Mouse (Mus musculus) hindbrain, embryonic 10.5 days (tissue): ENCODE results near the gene Comt. TPM values are rescaled to one million over a fixed set of nuclear protein-coding genes. Genes with fewer than 3 reads are reported as not detected.

Experiments
- DNase-seq: peaks from one replicate; pipeline ENCODE4 v3.0.0-alpha.2; 2017; ENCODE audit warnings: low spot score
- H3K27ac ChIP-seq: fragments of 300-500 bp; sonication (generic); 2 replicates; pipeline ENCODE4 v1.5.1; 2016; ENCODE audit warnings: mild to moderate bottlenecking, moderate library complexity
- H3K27me3 ChIP-seq: fragments of 300-500 bp; sonication (generic); 2 replicates; pipeline ENCODE4 v1.6.1; 2016; ENCODE audit warnings: mild to moderate bottlenecking; ENCODE audit not compliant: poor library complexity, insufficient read depth, severe bottlenecking
- H3K36me3 ChIP-seq: fragments of 300-500 bp; sonication (generic); 2 replicates; pipeline ENCODE4 v1.6.1; 2016; ENCODE audit warnings: mild to moderate bottlenecking, moderate library complexity
- H3K4me1 ChIP-seq: fragments of 300-500 bp; sonication (generic); replicated peaks from 2 replicates; pipeline ENCODE4 v1.6.1; 2016; ENCODE audit warnings: mild to moderate bottlenecking
- H3K4me3 ChIP-seq: fragments of 300-500 bp; sonication (generic); 2 replicates; pipeline ENCODE4 v1.5.1; 2016; ENCODE audit warnings: mild to moderate bottlenecking, moderate library complexity
- H3K9me3 ChIP-seq: fragments of 300-500 bp; sonication (generic); 2 replicates; pipeline ENCODE4 v1.6.1; 2016; ENCODE audit warnings: mild to moderate bottlenecking, moderate library complexity
- WGBS: fragments of 180-500 bp; shearing (Covaris S2); methylation state at CpG from one replicate; pipeline ENCODE4 v1.1.7; 2016; 5-methylcytosine and 5-hydroxymethylcytosine counted together
- polyA plus RNA-seq: library from polyadenylated mRNA; unstranded; fragments of >200 nt; fragmentation: Nextera tagmentation; extraction: Ambion mirVana; gene quantifications from 2 replicates; pipeline ENCODE4 v1.2.1, GENCODE M21; 2016

Gene Comt
- polyA plus RNA-seq, 1 experiment from 2014 or later, result 67.9 TPM

DNA sequence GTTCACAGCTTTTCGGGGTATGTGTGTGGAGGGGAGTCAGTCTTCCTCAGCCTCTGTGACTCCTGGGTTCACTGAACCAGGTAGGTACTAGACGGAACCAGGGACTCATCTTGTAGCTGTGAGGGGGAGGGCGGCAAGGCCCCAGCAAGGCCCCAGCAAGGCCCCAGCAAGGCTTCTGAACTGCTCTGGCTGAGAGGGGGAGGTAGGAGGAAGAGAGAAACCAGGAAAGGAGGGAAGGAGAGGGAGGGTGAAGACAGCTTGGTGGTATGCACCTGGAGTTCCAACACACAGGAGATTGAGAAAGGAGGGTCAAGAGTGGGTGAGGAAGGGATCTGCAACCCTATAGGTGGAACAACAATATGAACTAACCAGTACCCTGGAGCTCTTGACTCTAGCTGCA lies 9.8 kb downstream of the Comt start:
- no peak for DNase-seq
- no peak overlapping the region for H3K27ac ChIP-seq
- H3K4me3 ChIP-seq, result no peak overlapping the region
- H3K27me3 ChIP-seq, result no peaks in the 10 kb centered on the region
- WGBS, result 90% methylated on average over 3 of the region's 3 CpGs
- H3K9me3 ChIP-seq, result no peaks in the 10 kb centered on the region
- peaks cover 59% of the 10 kb centered on the region for H3K36me3 ChIP-seq
- H3K4me1 ChIP-seq, result peaks cover 11% of the 10 kb centered on the region; the same call in 1 of the 2 replicates

DNA sequence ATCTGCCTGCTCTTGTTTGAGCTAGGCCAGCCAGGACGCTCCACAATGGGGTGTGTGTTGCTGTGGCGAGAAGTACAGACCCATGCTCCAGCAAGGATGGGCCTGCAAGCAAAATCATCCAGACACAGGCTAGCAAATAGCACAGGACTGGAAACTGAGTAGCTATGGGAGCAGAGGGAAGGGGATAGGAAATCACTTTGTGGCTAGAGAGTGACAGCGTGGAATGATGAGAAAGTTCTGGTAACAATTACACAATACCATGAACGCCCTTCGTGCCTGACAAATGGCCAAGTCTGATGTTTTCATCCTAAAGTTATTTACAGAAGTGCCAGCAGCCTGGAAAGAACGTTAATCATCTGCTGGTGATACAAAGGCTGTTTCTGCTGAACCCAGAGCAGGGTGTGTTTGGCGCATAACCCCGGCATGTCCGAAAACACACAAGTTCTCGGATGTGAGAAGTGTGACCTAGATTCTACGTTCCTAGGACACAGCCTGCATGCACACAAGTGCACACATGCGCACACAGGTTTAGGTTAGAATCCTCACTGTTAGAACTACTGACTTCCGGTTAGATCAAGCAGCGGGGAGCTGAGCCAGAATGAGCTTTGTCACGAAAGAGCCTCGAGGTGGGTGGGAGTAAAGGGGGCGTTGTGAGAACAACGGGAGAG lies 10.4 kb downstream of the Comt start:
- no peak overlapping the region for H3K27ac ChIP-seq
- WGBS, result 83% methylated on average over 18 of the region's 18 CpGs

DNA sequence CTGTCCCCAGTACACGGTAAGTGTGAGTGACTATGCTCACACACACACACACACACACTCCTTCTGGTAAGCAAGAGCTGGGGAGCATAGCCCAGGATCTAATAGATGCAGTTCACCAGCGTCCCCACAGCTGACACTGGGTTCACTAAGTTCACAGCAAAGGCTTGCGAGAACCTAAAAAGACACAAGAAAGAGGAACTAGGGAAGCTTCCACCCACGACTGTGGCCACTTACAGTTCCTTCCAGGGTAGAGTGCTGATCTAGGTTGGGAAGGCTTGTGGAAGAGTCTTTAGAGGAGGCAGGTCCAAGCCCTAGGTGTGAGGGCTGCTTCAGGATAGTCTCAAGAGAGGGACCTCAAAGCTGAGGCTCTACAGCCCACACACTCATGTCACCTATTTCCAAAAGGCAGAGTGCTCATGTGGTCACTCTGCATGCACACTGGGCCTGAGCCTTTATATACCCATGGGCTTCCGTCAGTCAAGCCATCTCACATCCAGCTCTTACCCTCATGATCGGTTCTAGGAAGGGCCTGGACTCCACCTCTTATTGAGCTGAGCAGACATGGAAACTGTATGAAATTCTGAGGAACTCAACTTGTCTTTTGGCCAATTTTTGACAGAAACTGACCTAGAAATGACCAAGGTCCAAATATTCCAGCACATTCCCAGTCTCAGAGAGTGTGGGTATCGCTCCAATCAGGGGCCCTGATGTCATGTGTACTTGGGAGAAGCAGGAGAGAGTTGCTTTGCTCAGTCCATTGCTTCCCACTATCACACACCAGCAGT lies 13.4 kb downstream of the Comt start:
- 90% methylated on average over 7 of the region's 7 CpGs for WGBS
- H3K36me3 ChIP-seq, result peaks cover 70% of the 10 kb centered on the region
- no peak for DNase-seq
- no peaks in the 10 kb centered on the region for H3K27me3 ChIP-seq
- H3K9me3 ChIP-seq, result no peaks in the 10 kb centered on the region
- no peak overlapping the region for H3K27ac ChIP-seq
- peaks cover 44% of the 10 kb centered on the region for H3K4me1 ChIP-seq
- no peak overlapping the region for H3K4me3 ChIP-seq

More for the DNA sequence above, 10.4 kb downstream of the Comt start:
- H3K4me3 ChIP-seq, result no peak overlapping the region
- no peak for DNase-seq
- peaks cover 17% of the 10 kb centered on the region for H3K4me1 ChIP-seq
- H3K36me3 ChIP-seq, result peaks cover 62% of the 10 kb centered on the region
- H3K9me3 ChIP-seq, result no peaks in the 10 kb centered on the region
- H3K27me3 ChIP-seq, result no peaks in the 10 kb centered on the region

DNA sequence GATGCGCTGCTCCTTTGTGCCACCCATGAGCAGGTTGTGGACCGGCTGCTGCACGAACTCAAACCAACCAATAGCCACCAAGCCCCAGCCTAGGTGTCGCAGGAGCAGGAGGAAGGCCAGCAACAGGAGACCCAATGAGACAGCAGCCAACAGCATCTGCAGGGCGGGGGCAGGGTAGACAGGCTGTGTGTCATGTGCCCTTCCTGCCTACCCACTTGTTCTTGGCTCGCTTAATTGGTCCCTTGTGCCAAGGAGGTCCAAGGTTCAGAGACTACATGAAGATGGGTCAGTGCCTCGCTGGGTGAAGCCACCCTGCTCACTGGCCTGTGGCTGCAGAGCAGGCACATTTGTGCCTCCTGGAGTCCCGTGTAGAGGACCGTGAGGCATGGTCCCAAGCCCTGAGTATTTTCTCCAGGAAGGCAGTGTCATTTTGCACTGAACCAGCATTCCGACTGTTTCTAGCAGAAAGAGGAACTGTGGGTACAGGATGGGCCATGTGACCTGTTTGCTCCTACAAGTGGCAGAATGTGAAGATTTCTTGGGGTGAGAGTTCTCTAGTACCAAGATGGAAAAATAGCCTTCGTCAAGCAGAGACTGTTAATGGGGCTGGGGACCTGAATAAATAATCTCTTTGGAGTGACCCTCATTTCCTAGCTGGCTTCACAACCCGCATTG lies 14.7 kb downstream of the Comt start:
- H3K4me1 ChIP-seq, result peaks cover 48% of the 10 kb centered on the region
- WGBS, result 84% methylated on average over 12 of the region's 12 CpGs
- H3K4me3 ChIP-seq, result no peak overlapping the region
- no peaks in the 10 kb centered on the region for H3K27me3 ChIP-seq
- H3K9me3 ChIP-seq, result no peaks in the 10 kb centered on the region
- peaks cover 73% of the 10 kb centered on the region for H3K36me3 ChIP-seq
- H3K27ac ChIP-seq, result peak overlapping the region; percentile 60; the same call in 1 of the 2 replicates
- no peak for DNase-seq

DNA sequence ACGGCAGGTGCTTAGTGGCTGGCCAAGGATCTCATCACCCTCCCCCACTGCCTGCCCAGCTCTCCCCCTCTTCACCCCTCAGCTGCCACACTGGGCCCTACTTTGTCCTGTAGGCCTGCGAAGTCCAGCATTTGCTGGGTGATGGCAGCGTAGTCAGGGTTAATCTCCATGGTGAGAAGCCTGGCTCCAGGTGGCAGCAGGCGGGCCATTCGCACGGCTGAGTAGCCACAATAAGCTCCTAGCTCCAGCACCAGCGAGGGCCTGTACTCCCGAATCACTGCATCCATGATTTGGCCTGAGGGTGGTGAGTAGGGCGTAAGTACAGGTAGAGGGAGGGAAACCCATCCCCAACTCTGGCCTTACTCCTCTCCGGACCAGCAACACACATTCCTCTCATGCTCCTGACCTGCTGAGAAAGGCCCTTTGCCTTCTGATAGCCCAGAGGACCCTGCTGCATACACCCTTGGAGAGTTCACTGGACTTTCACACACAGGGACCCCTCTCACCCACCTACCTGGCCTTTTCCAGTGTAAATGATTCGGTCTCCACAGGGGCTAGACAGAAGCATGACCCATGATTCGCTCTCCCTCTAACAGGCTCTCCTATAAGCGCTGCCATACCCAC lies 15.5 kb downstream of the Comt start:
- Histone ChIP-seq H3K9me3 (no peaks in the 10 kb centered on the region), H3K4me1 (peaks cover 45% of the 10 kb centered on the region), H3K27me3 (no peaks in the 10 kb centered on the region), H3K4me3 (no peak overlapping the region), H3K36me3 (peaks cover 80% of the 10 kb centered on the region), H3K27ac (peak overlapping the region; percentile 60)
- 70% methylated on average over 13 of the region's 13 CpGs for WGBS
- no peak for DNase-seq

DNA sequence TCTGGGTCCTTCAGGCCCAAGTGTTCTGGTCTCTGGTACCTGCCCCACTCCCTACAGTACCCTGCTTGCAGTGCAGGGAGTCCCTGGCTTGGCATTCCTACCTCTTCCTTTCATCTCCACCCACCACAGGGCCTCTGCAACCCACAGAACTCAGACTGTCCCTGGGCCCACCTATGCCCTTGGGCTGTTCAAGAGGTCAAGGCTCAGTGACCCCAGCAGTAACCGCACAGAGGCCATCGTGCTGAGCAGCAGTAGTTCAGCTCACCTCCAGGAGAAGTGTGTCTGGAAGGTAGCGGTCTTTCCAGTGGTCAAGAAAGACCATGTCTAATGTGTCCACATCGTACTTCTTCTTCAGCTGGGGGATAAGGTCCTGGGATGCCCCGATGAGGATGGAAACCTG lies 16.2 kb downstream of the Comt start:
- DNase-seq, result no peak
- Histone ChIP-seq H3K36me3 (peaks cover 81% of the 10 kb centered on the region), H3K4me3 (no peak overlapping the region), H3K4me1 (peaks cover 52% of the 10 kb centered on the region), H3K27me3 (no peaks in the 10 kb centered on the region), H3K9me3 (no peaks in the 10 kb centered on the region), H3K27ac (peak overlapping the region; percentile 60; the same call in 1 of the 2 replicates)
- 79% methylated on average over 5 of the region's 5 CpGs for WGBS

DNA sequence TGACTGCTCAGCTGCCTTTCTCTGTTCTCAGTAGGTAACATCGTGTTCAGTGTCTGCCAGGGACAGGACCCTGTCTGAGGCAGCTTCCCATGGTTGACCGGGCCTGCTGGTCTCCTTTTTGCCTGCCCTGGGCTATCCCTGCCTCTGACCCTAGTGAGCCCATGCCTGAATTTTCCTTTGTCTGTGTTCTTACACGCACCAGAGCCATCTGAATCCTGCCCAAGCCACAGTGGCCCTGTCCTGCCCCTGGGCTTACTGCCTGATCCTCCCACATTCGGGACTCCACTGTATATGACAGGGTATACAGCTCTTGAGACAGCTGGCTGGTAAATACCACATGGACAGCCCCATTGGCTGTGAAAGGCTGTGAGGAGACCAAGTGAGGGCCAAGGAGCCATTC lies 16.9 kb downstream of the Comt start:
- Histone ChIP-seq H3K9me3 (no peaks in the 10 kb centered on the region), H3K27ac (peak overlapping the region; percentile 60), H3K27me3 (no peaks in the 10 kb centered on the region), H3K4me3 (no peak overlapping the region), H3K4me1 (peaks cover 57% of the 10 kb centered on the region), H3K36me3 (peaks cover 81% of the 10 kb centered on the region)
- no peak for DNase-seq
- 66% methylated on average over 4 of the region's 4 CpGs for WGBS

DNA sequence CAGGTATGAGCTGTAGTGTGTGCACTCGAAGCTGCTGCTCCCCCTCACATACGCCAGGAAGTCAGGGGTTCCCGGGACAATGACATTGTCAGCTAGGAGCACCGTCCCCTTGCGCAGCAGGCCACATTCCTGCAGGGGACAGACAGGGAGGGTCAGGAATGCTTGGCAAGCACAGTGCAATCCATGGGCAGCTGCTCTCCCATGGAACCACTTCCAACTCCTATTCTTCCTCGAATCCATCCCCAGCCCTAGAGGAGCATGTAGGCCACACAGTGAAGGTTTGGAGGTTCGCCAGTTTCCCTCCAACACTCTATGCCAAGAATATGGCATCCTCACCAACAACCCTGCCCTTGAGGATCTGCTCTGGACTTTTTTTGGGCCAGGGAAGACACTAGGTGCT lies 18.7 kb downstream of the Comt start:
- Histone ChIP-seq H3K9me3 (no peaks in the 10 kb centered on the region), H3K27me3 (no peaks in the 10 kb centered on the region), H3K4me3 (no peak overlapping the region), H3K27ac (peak overlapping the region; percentile 40), H3K4me1 (peaks cover 64% of the 10 kb centered on the region), H3K36me3 (peaks cover 87% of the 10 kb centered on the region)
- 79% methylated on average over 7 of the region's 7 CpGs for WGBS
- DNase-seq, result no peak

DNA sequence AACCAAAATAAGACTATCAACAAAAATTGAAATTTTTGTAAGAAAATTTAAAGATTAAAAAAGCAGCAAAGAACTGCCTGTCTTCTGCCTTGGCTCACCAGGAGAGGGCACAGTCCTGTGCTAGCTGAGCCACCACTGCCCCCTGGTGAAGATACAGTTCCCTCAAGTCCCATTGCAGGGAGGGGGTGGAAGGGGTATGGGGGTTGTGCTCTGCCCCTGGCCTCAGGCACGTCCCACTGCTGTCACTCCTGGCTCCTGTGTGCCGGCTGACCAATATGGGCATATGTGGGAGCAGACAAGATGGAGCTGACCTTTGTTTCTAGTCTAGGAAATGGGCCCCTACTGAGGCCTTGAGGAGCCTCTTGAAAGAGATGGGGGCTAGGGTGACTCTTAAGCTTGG lies 20.4 kb downstream of the Comt start:
- H3K27ac ChIP-seq, result peak overlapping the region; percentile 45; the same call in 1 of the 2 replicates
- H3K4me1 ChIP-seq, result peaks cover 66% of the 10 kb centered on the region
- WGBS, result 9% methylated on average over 2 of the region's 2 CpGs
- no peak overlapping the region for H3K4me3 ChIP-seq
- H3K36me3 ChIP-seq, result peaks cover 95% of the 10 kb centered on the region
- DNase-seq, result peak; percentile 57
- no peaks in the 10 kb centered on the region for H3K27me3 ChIP-seq
- H3K9me3 ChIP-seq, result no peaks in the 10 kb centered on the region

DNA sequence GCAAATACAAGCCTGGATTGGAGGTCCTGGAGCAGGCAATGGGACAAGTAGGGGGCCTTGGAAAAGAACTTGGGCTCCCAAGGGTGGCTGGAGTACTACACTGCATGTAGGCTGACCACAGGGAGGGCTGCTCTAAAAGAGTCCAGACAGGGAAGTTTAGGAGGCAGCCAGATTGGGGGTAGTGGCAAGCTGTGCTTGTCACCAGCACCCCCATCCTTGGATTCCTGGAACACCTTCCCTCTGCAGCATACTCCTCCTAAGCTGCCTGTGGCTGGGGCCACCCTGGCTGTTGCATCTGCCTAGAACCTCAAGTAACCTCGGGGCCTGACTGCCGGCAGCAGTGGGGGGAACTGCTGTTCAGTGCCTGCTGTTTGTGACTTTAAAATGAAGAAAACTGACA lies 20.8 kb downstream of the Comt start:
- Histone ChIP-seq H3K4me1 (peaks cover 66% of the 10 kb centered on the region), H3K27ac (peak overlapping the region; percentile 36; the same call in 1 of the 2 replicates), H3K9me3 (no peaks in the 10 kb centered on the region), H3K4me3 (no peak overlapping the region), H3K27me3 (no peaks in the 10 kb centered on the region), H3K36me3 (peaks cover 95% of the 10 kb centered on the region)
- no peak for DNase-seq
- WGBS, result 72% methylated on average over 2 of the region's 2 CpGs

DNA sequence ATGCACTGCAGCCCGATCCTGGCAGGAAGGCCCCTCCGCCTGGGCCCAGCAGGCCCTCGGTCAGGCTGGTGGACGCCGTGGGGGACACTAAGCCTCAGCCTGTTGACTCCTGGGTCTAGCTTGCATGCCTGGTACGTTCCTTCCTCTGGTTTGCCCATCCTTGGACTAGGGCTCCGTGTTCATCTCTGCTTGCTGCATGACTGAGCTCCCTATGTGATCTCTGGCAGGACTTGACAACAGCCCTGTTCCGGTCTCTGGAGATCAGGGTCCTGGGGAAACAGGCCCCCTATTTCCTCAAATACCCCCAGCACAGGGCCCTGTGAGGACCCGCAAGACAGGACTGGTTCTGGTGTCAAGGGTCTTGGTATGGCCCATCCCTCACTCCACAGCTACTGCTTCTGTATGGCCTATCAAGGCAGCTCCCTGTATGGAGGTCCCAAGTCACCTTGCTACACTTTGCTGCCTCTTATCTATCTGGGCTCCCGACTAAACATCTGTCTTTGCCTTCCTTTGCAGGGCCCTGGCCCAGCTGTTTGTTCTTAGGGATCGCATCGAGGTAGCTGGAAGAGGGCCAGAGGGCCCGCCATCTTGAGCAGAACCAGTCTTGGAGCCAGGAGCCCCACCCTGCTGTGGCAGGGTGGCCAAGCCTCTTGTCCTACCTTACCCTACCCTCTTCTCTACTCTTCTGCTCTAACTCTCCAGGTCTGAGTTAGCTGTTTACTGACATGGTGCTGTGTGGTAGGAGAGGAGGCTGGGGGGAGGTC lies 21.4 kb downstream of the Comt start:
- Histone ChIP-seq H3K27ac (peak overlapping the region; percentile 36; the same call in 1 of the 2 replicates), H3K27me3 (no peaks in the 10 kb centered on the region), H3K9me3 (no peaks in the 10 kb centered on the region), H3K4me1 (peaks cover 66% of the 10 kb centered on the region), H3K4me3 (no peak overlapping the region), H3K36me3 (peaks cover 95% of the 10 kb centered on the region)
- no peak for DNase-seq
- WGBS, result 91% methylated on average over 13 of the region's 13 CpGs

DNA sequence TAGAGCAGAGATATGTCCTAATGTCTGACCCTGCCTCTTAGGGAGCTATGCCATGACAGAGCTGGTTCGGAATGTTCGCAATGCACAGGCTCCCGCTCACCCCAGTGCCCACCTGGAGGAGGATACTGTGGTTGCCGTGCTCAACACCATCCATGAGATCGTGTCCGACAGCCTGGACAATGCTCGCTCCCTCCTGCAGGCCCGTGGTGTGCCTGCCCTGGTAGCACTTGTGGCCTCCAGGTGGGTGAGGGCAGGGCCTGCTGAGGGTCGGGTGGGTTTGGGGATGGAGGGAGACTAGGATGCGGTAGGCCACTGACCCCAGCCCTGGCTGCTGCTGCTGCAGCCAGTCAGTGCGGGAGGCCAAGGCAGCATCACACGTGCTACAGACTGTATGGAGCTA lies 23.4 kb downstream of the Comt start:
- DNase-seq, result no peak
- peaks cover 95% of the 10 kb centered on the region for H3K36me3 ChIP-seq
- no peaks in the 10 kb centered on the region for H3K9me3 ChIP-seq
- peaks cover 70% of the 10 kb centered on the region for H3K4me1 ChIP-seq
- no peak overlapping the region for H3K4me3 ChIP-seq
- 0 out of 2 replicates have a peak overlapping the region, but pooled peaks have one; percentile 54 for H3K27ac ChIP-seq
- 92% methylated on average over 12 of the region's 12 CpGs for WGBS
- no peaks in the 10 kb centered on the region for H3K27me3 ChIP-seq
